Mouse (Mus musculus) cerebellum, adult 2 months (tissue): ENCODE data around the gene Slc16a11.

Experiments used
- CTCF ChIP-seq: fragments of 200-500 bp; IDR thresholded peaks from 2 replicates; pipeline ENCODE4 v1.5.1; 2011; ENCODE audit warnings: low read depth, mild to moderate bottlenecking, control low read depth, low read length, moderate library complexity, borderline replicate concordance; ENCODE audit not compliant: insufficient read depth
- POLR2A ChIP-seq: fragments of 200-500 bp; IDR thresholded peaks from 2 replicates; pipeline ENCODE4 v1.6.1; 2011; ENCODE audit warnings: low read length, control low read depth, borderline replicate concordance; ENCODE audit not compliant: insufficient read depth

DNA sequence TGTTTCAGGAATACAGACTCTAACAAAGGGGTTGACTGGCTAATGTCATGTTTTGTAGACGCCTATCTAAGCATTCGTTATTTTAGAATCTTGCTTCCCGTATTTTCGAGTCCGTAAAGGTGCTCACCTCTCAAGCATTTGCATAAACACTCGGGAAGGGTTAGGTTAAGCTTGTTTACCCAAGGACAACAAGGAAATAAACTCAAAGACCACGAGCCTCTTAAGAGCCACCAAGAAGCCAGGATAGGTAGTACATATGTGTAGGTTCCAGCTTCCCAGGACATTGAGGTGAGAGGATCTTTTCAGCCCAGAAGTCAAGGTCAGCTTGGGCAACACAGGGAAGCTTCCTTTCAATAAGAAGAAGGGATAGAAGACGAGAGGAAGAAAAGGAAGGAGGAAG, 13.4 kb upstream of the Slc16a11 start:
- TF ChIP-seq CTCF (no peak), POLR2A (no peak)
